Mouse (Mus musculus) macrophage (primary cell): Measurements from ENCODE around the gene Gm5941. TPM values are rescaled to one million over a fixed set of nuclear protein-coding genes. Genes with fewer than 3 reads are reported as not detected.
"Not testable (repeated sequence)": the region's sequence is repeated elsewhere in the genome, so short reads cannot be mapped to it uniquely, and the experiment has no call there.

ENCODE experiments used
- H3K27ac ChIP-seq: fragments of 350-480 bp; formaldehyde crosslinking; 2 replicates; pipeline ENCODE4 v1.9.0; 2021
- H3K36me3 ChIP-seq: fragments of 350-480 bp; formaldehyde crosslinking; 2 replicates; pipeline ENCODE4 v1.9.0; 2021; ENCODE audit errors: inconsistent target
- H3K4me3 ChIP-seq: fragments of 350-480 bp; formaldehyde crosslinking; 2 replicates; pipeline ENCODE4 v1.9.0; 2021; ENCODE audit errors: inconsistent target
- H3K79me2 ChIP-seq: fragments of 350-480 bp; formaldehyde crosslinking; 2 replicates; pipeline ENCODE4 v1.9.0; 2021; ENCODE audit errors: inconsistent target
- WGBS: methylation state at CpG from one replicate; pipeline ENCODE4 v1.1.7; 2026; ENCODE audit warnings: inconsistent platforms; ENCODE audit not compliant: missing documents; 5-methylcytosine and 5-hydroxymethylcytosine counted together
- polyA plus RNA-seq: library from polyadenylated mRNA; stranded (reverse); fragments of 250-400 nt; gene quantifications from 3 replicates; pipeline ENCODE4 v1.2.4, GENCODE M21; 2018; ENCODE audit warnings: inconsistent platforms
- total RNA-seq, 78 experiments: library from RNA; depleted of rRNA; stranded (reverse); fragments of 250-400 nt; gene quantifications; 1 replicate in 9 of 78; 2 replicates in 24 of 78; 3 replicates in 43 of 78; 4 replicates in 2 of 78; pipeline ENCODE4 v1.2.4; 2018; ENCODE audit warnings: inconsistent platforms in 56 of 78

Gm5941 gene
- total RNA-seq (2018; cell fraction: chromatin; rRNA removed) = not detected
- total RNA-seq (2018; cell fraction: cytosol; rRNA removed) = not detected
- total RNA-seq (2018; cell fraction: nucleus; rRNA removed) = not detected
- polyA plus RNA-seq = not detected in 3 replicates

GRCm38 (mm10) chrX:92489649-92490048, at the start of gene Gm5941:
Gene Gm5941, plus strand, starts transcription at chrX:92489949.
- H3K4me3 ChIP-seq, H3K79me2 ChIP-seq, H3K36me3 ChIP-seq, H3K27ac ChIP-seq: not testable (repeated sequence)
- 75% methylated on average over 4 of the region's 4 CpGs for WGBS

- Histone ChIP-seq H3K36me3 (no peaks in the 10 kb centered on the region), H3K4me3 (no peak overlapping the region), H3K79me2 (no peaks in the 10 kb centered on the region), H3K27ac (no peak overlapping the region)
- WGBS = 67% methylated on average over 2 of the region's 3 CpGs
Measured at GRCm38 (mm10) chrX:92460496-92460895, 29.3 kb upstream of the Gm5941 start.

DNA sequence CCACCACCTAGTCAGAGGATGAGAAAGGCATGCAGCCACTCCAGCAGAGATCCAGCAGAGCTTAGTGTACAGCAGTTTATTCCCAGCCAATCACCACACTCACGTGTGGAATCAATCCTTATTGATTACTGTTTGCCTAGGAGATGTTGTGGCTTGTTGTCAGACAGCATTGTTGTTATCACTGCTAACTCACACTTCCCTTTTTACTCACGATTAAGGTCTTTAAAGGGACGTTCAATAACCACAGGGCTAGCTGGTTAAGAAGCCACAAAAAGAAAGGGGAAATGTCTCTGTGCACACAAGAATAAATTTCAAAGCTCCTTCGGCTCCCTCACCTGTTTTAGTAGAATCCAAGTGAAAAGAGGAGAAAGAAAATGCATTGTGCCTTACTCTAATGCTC, 25.0 kb upstream of the Gm5941 start:
- Histone ChIP-seq H3K36me3 (no peaks in the 10 kb centered on the region), H3K4me3 (no peak overlapping the region), H3K79me2 (no peaks in the 10 kb centered on the region), H3K27ac (no peak overlapping the region)
- 10% methylated on average over 4 of the region's 4 CpGs for WGBS

DNA sequence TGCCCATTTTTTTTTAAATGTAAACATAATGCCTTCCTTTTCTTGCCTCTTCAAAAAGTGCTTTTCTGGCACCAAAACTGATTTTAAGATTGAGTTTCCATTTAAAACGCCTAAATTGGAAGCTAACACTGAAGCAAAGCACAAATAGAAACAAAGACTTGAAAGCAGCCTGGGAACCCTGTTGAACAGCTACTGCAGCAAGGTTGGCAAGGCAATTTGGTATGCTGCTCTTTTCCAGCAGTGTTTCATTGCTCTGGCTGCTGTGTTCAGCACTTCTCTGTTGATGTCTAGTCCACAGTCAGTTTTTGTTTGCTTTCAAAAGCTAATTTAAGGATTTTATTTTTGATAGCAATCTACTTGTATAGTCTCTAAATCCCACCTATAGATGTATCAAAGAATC, 8.5 kb downstream of the Gm5941 start:
- no peak overlapping the region for H3K4me3 ChIP-seq
- H3K27ac ChIP-seq = no peak overlapping the region
- 63% methylated on average over 1 of the region's 1 CpGs for WGBS
- H3K79me2 ChIP-seq = no peaks in the 10 kb centered on the region
- H3K36me3 ChIP-seq = no peaks in the 10 kb centered on the region

DNA sequence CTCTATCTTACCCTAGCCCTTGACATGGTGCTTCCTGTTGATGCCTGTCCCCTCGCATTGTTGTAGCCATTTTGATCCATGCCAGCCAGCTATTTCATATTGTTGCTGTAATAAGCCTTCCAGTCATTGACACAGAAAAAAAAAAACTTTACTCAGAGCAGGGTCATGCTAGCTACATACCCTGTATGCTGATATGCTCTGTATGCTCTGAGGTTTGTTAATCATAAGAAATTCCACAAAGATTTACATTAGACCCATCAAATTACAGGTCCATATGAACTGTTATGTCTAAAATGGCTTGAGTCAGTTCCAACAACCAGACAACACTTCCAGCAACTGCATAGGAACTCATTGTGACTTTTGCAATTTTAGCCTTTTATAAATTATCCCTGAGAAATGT, 38.1 kb downstream of the Gm5941 start:
- Histone ChIP-seq H3K36me3 (no peaks in the 10 kb centered on the region), H3K4me3 (no peak overlapping the region), H3K79me2 (no peaks in the 10 kb centered on the region), H3K27ac (no peak overlapping the region)
- 89% methylated on average over 1 of the region's 1 CpGs for WGBS

Other genes starting within 250 kb of the Gm5941 start
- not detected in 3 replicates for gene Mageb18, start 109.6 kb downstream of the Gm5941 start, polyA plus RNA-seq